Mouse (Mus musculus) CH12.LX (cell line): ENCODE results near the gene Efna3.

Experiments used
- BHLHE40 ChIP-seq: IDR thresholded peaks from 2 replicates; pipeline ENCODE4 v1.6.1; 2011; ENCODE audit warnings: mild to moderate bottlenecking, low read depth, low read length, improper control_type of control experiment
- CTCF ChIP-seq, 2 experiments: IDR thresholded peaks in 1 of 2; conservative IDR thresholded peaks in 1 of 2; 2 replicates each; pipeline ENCODE4 v1.5.1; 2011 to 2012; ENCODE audit warnings: low read depth in 2 of 2, low read length in 2 of 2, improper control_type of control experiment in 1 of 2, inconsistent platforms in 1 of 2, mild to moderate bottlenecking in 1 of 2, moderate library complexity in 1 of 2
- EP300 ChIP-seq: IDR thresholded peaks from 2 replicates; pipeline ENCODE4 v1.6.1; 2011; ENCODE audit warnings: low read length, improper control_type of control experiment
- MXI1 ChIP-seq: IDR thresholded peaks from 2 replicates; pipeline ENCODE4 v1.6.1; 2011; ENCODE audit warnings: mild to moderate bottlenecking, low read depth, low read length, improper control_type of control experiment
- NELFE ChIP-seq: IDR thresholded peaks from 2 replicates; pipeline ENCODE4 v1.6.1; 2011; ENCODE audit warnings: low read depth, low read length, improper control_type of control experiment
- POLR2A ChIP-seq: IDR thresholded peaks from 2 replicates; pipeline ENCODE4 v1.6.1; 2011; ENCODE audit warnings: low read depth, mild to moderate bottlenecking, improper control_type of control experiment, low read length
- POLR2AphosphoS2 ChIP-seq: IDR thresholded peaks from 2 replicates; pipeline ENCODE4 v1.6.1; 2011; ENCODE audit warnings: low read depth, low read length, improper control_type of control experiment
- TBP ChIP-seq: conservative IDR thresholded peaks from 2 replicates; pipeline ENCODE4 v1.6.1; 2011; ENCODE audit warnings: low read depth, low read length, improper control_type of control experiment
- TCF12 ChIP-seq: IDR thresholded peaks from 2 replicates; pipeline ENCODE4 v1.6.1; 2014; ENCODE audit warnings: low read depth, mild to moderate bottlenecking, inconsistent platforms, low read length, improper control_type of control experiment
- ZNF384 ChIP-seq: IDR thresholded peaks from 2 replicates; pipeline ENCODE4 v1.6.1; 2012; ENCODE audit warnings: low read depth, low read length, improper control_type of control experiment, inconsistent platforms

- TF ChIP-seq MXI1 (0 out of 2 replicates have a peak, but pooled peaks have one; percentile 44), POLR2A (peak; percentile 78), TBP (no peak), POLR2AphosphoS2 (0 out of 2 replicates have a peak, but pooled peaks have one; percentile 35), BHLHE40 (no peak), NELFE (peak; percentile 78), CTCF (conservative IDR thresholded peaks at IDR 0.05 in 1 of 2, IDR thresholded peaks at IDR 0.05 in 1 of 2; ENCODE audit: low read depth in 2 of 2, low read length in 2 of 2) (no peak), ZNF384 (no peak), EP300 (no peak), TCF12 (0 out of 2 replicates have a peak, but pooled peaks have one; percentile 23)
Measured at GRCm38 (mm10) chr3:89349869-89350501, 27.2 kb upstream of the Efna3 start, which contains the start of gene Adam15.
